ENCODE assay signal across 12 mouse cellular contexts in the genomic region with DNA sequence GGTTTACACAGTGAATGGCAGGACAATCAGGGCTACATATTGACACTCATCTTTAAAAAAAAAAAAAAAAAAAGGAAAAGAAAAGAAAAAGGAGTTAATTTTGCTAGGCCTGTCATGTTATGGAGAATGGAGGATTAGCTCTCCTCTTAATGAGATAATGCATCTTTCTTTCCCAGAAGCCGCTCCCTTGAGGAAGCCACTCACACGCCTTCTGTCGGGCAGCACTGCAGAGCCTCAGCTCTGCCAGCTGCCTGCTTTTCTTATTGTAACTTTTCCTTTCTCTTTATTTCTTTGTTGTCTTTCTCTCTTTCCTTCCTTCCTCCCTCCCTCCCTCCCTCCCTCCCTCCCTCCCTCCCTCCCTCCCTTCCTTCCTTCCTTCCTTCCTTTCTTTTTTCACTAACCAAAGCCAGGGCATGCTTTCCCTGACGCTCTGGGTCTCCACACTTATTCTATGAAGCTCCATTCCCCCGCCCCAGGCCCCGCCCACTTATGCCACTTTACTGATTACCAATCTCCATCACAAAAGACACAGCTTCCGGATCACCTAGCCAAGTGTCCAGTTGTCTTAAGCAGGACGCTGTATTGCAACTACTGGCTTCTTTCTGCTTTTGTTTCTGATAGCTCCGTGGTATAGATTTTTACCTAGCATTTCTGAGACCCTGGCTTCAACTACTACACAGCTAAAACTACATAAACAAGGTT. TPM values are rescaled to one million over a fixed set of nuclear protein-coding genes. Genes with fewer than 3 reads are reported as not detected.
DNase-seq lines count a peak whose midpoint lies in the region; ATAC-seq and TF ChIP-seq lines count a peak whose summit lies in the region.
"Had no signal": no experiment of that assay in that cellular context is flagged by ENCODE, and none has a peak within 500 bp of the region (broad histone marks: within the 10 kb centered on the region; RNA-seq: fewer than 3 reads in every experiment).

No protein-coding gene starts in this region.

- no peak overlapping the region for H3K9ac ChIP-seq in CH12.LX (ENCODE audit: insufficient read depth, low read depth)
- no peak overlapping the region for H3K9ac ChIP-seq in forebrain, embryonic 15.5 days (replicated peaks)

- peak; percentile 74 for ATAC-seq in forebrain, embryonic 15.5 days (replicated peaks)
- ATAC-seq: inflammation-experienced regulatory T-cells, adult 6 months had no signal

- no peak overlapping the region for H3K4me3 ChIP-seq in CH12.LX (replicated peaks in 1 of 3; ENCODE audit: low read depth in 2 of 3, low read length in 2 of 3, poor library complexity in 1 of 3)
- H3K4me3 ChIP-seq in forebrain, embryonic 15.5 days = peak overlapping the region; percentile 10; the same call in 1 of the 2 replicates
- peak overlapping the region; percentile 14; the same call in 1 of the 2 replicates for H3K4me3 ChIP-seq in midbrain, embryonic 10.5 days

- H3K36me3 ChIP-seq in CH12.LX (replicated peaks in 1 of 2; ENCODE audit: control insufficient read depth in 1 of 2, insufficient read depth in 1 of 2, low read length in 1 of 2) = no peaks in the 10 kb centered on the region
- H3K36me3 ChIP-seq in forebrain, embryonic 15.5 days = no peaks in the 10 kb centered on the region
- no peaks in the 10 kb centered on the region for H3K36me3 ChIP-seq in midbrain, embryonic 10.5 days

- no peak overlapping the region for H3K27ac ChIP-seq in CH12.LX (ENCODE audit: insufficient read depth, low read depth)
- no peak overlapping the region for H3K27ac ChIP-seq in forebrain, embryonic 15.5 days (replicated peaks)
- H3K27ac ChIP-seq in midbrain, embryonic 10.5 days (replicated peaks) = no peak overlapping the region; the same call in 1 of the 2 replicates

- no peak for TF ChIP-seq POLR2A in CH12.LX (IDR thresholded peaks at IDR 0.05; ENCODE audit: low read depth, low read length)

- H3K27me3 ChIP-seq in CH12.LX (replicated peaks) = no peaks in the 10 kb centered on the region
- no peaks in the 10 kb centered on the region for H3K27me3 ChIP-seq in forebrain, embryonic 15.5 days
- H3K27me3 ChIP-seq in midbrain, embryonic 10.5 days (ENCODE audit: low read depth, poor library complexity, severe bottlenecking) = 0 out of 2 replicates have a peak, but pooled peaks cover 4% of the 10 kb centered on the region

- no peak for TF ChIP-seq EP300 in CH12.LX (IDR thresholded peaks at IDR 0.05; ENCODE audit: low read length)

- H3K4me2 ChIP-seq in CH12.LX (ENCODE audit: insufficient read depth, low read depth, poor library complexity, severe bottlenecking) = peak overlapping the region; percentile 83
- H3K4me2 ChIP-seq in forebrain, embryonic 15.5 days (replicated peaks) = peak overlapping the region; percentile 33

- H3K79me2 ChIP-seq in CH12.LX (replicated peaks; ENCODE audit: control insufficient read depth, extremely low read depth, insufficient read depth, poor library complexity, severe bottlenecking) = no peaks in the 10 kb centered on the region

- H3K4me1 ChIP-seq in CH12.LX (ENCODE audit: control insufficient read depth in 1 of 2, insufficient read depth in 2 of 2) = peaks cover 0 to 6% of the 10 kb centered on the region in 2 experiments; a peak in 1 of 4 replicates
- peaks cover 6% of the 10 kb centered on the region; the same call in 1 of the 2 replicates for H3K4me1 ChIP-seq in forebrain, embryonic 15.5 days
- H3K4me1 ChIP-seq in midbrain, embryonic 10.5 days = peaks cover 11% of the 10 kb centered on the region

- dilution Hi-C loops in CH12.LX (cut with MboI; ENCODE audit: extremely low pct_ligation_motif_present, extremely low pct_unique_long_range_greater_than_20kb, low sequenced_read_pairs) = no loop called here

- TF ChIP-seq CTCF in CH12.LX (conservative IDR thresholded peaks at IDR 0.05 in 1 of 2, IDR thresholded peaks at IDR 0.05 in 1 of 2; ENCODE audit: low read depth in 2 of 2, low read length in 2 of 2) = no peak

- in situ Hi-C loops in CH12.LX (cut with MboI; ENCODE audit: low pct_ligation_motif_present, low pct_unique_long_range_greater_than_20kb, low sequenced_read_pairs) = no loop called here

- DNase-seq in embryo, embryonic 10.5 days (ENCODE audit: low spot score) = peak; percentile 44
- DNase-seq in embryo, embryonic 10 days (ENCODE audit: low spot score) = no peak
- no peak for DNase-seq in CH12.LX (ENCODE audit: extremely low read depth)
- DNase-seq in midbrain, embryonic 10.5 days (ENCODE audit: low spot score) = peak; percentile 22
- DNase-seq in ovary, adult 18-20 months (ENCODE audit: low spot score) = no peak
- DNase-seq in urinary bladder, postnatal 36 days (ENCODE audit: low spot score in 2 of 2) = no peak
- no peak for DNase-seq in left cerebral cortex, adult 8-10 months (ENCODE audit: low spot score in 2 of 2)
- DNase-seq: left cerebral cortex, postnatal 4 days; right cerebral cortex, postnatal 4 days had no signal

- 5% methylated on average over 9 of the region's 9 CpGs for WGBS in forebrain, embryonic 15.5 days
- 25% methylated on average over 9 of the region's 9 CpGs for WGBS in midbrain, embryonic 10.5 days

- TF ChIP-seq RAD21 in CH12.LX (IDR thresholded peaks at IDR 0.05; ENCODE audit: low read depth, low read length) = no peak

- no peaks in the 10 kb centered on the region for H3K9me3 ChIP-seq in CH12.LX (replicated peaks; ENCODE audit: low read length)
- no peaks in the 10 kb centered on the region for H3K9me3 ChIP-seq in forebrain, embryonic 15.5 days
- no peaks in the 10 kb centered on the region for H3K9me3 ChIP-seq in midbrain, embryonic 10.5 days (replicated peaks)

TF ChIP-seq in CH12.LX, 34 proteins besides CTCF, POLR2A, EP300 and RAD21:
- no peak for TF ChIP-seq NELFE (IDR thresholded peaks at IDR 0.05; ENCODE audit: low read depth, low read length)
- no peak for TF ChIP-seq BHLHE40 (IDR thresholded peaks at IDR 0.05; ENCODE audit: low read depth, low read length)
- no peak for TF ChIP-seq KAT2A (IDR thresholded peaks at IDR 0.05; ENCODE audit: insufficient replicate concordance, low read length)
- TF ChIP-seq ZNF384 (IDR thresholded peaks at IDR 0.05; ENCODE audit: low read depth, low read length) = no peak
- no peak for TF ChIP-seq RCOR1 (conservative IDR thresholded peaks at IDR 0.05; ENCODE audit: low read depth, low read length)
- no peak for TF ChIP-seq ZC3H11A (IDR thresholded peaks at IDR 0.05; ENCODE audit: low read depth, low read length)
- TF ChIP-seq USF2 (conservative IDR thresholded peaks at IDR 0.05; ENCODE audit: low read depth, low read length) = no peak
- no peak for TF ChIP-seq NRF1 (IDR thresholded peaks at IDR 0.05; ENCODE audit: low read depth, low read length)
- no peak for TF ChIP-seq CHD2 (IDR thresholded peaks at IDR 0.05; ENCODE audit: low read length)
- TF ChIP-seq CHD1 (IDR thresholded peaks at IDR 0.05; ENCODE audit: low read depth, low read length) = no peak
- TF ChIP-seq HCFC1 (IDR thresholded peaks at IDR 0.05; ENCODE audit: low read depth, low read length) = no peak
- no peak for TF ChIP-seq GABPA (IDR thresholded peaks at IDR 0.05; ENCODE audit: insufficient replicate concordance, low read depth, low read length)
- TF ChIP-seq PAX5 (IDR thresholded peaks at IDR 0.05; ENCODE audit: low read length) = no peak
- TF ChIP-seq TBP (conservative IDR thresholded peaks at IDR 0.05; ENCODE audit: low read depth, low read length) = no peak
- TF ChIP-seq IRF4 (IDR thresholded peaks at IDR 0.05; ENCODE audit: low read depth, low read length) = no peak
TF ChIP-seq in CH12.LX: peak in this region for 0.

RNA-seq across cellular contexts. Expression of a gene that starts 23.8 kb away (rescaled TPM):
- total RNA-seq in CH12.LX (2012; rRNA removed) (0.04 TPM in 1 of 2 replicates, not detected in the other), CH12.LX (2014; rRNA removed) (not detected in 2 replicates)
- polyA plus RNA-seq in CH12.LX (2012; ENCODE audit: insufficient read length, low read depth) = 0.11 TPM in 1 of 2 replicates, not detected in the other
- 2.0 and 2.4 TPM in 2 replicates for polyA plus RNA-seq in forebrain, embryonic 15.5 days (2015; fragmentation: Nextera tagmentation; extraction: Ambion mirVana)
- 2.9 and 3.2 TPM in 2 replicates for polyA plus RNA-seq in midbrain, embryonic 10.5 days (2016; fragmentation: Nextera tagmentation; extraction: Ambion mirVana)
- total RNA-seq in left cerebral cortex, adult 8-10 months (2022) = 1 to 10 TPM; 3.2 to 7.3 (median 5.4) TPM
- total RNA-seq: monocyte, adult 5-6 weeks had no signal

RNA-seq across cellular contexts. Expression of a gene that starts 54.1 kb away (rescaled TPM):
- not detected in 2 replicates for total RNA-seq in CH12.LX (2012; rRNA removed)
- total RNA-seq in CH12.LX (2014; rRNA removed) = not detected in 2 replicates
- not detected in 2 replicates for polyA plus RNA-seq in CH12.LX (2012; ENCODE audit: insufficient read length, low read depth)
- 2.9 and 3.2 TPM in 2 replicates for polyA plus RNA-seq in forebrain, embryonic 15.5 days (2015; fragmentation: Nextera tagmentation; extraction: Ambion mirVana)
- polyA plus RNA-seq in midbrain, embryonic 10.5 days (2016; fragmentation: Nextera tagmentation; extraction: Ambion mirVana) = 0.17 and 0.19 TPM in 2 replicates
- total RNA-seq in left cerebral cortex, adult 8-10 months (2022) = 10 to 100 TPM; 28.2 to 32.0 (median 29.1) TPM
- polyA plus RNA-seq: inflammation-experienced regulatory T-cells, adult 6 months had no signal

Comparison
In these comparisons a context has a peak if more than half of its experiments do, and no peak if none do; other contexts are left out.
1. DNase-seq: peak in embryo, embryonic 10.5 days (single experiment) and midbrain, embryonic 10.5 days (single experiment); none in embryo, embryonic 10 days (single experiment), CH12.LX (single experiment), ovary, adult 18-20 months (single experiment), urinary bladder, postnatal 36 days (0 of 2) and left cerebral cortex, adult 8-10 months (0 of 2).
2. H3K4me3 ChIP-seq: peak in forebrain, embryonic 15.5 days (single experiment) and midbrain, embryonic 10.5 days (single experiment); none in CH12.LX (0 of 3).